Mouse (Mus musculus): ENCODE data around the gene Zdhhc4.

Zdhhc4 gene

GRCm38 (mm10) chr5:143328690-143329495 is at the start of gene Zdhhc4:
TSS of gene Zdhhc4 (minus strand) at chr5:143329256.
- DNase-seq: peak; percentile 76 to 80

- no peak for DNase-seq
These were observed 47.1 kb upstream of the Zdhhc4 start for GRCm38 (mm10) chr5:143376156-143376555.

DNA sequence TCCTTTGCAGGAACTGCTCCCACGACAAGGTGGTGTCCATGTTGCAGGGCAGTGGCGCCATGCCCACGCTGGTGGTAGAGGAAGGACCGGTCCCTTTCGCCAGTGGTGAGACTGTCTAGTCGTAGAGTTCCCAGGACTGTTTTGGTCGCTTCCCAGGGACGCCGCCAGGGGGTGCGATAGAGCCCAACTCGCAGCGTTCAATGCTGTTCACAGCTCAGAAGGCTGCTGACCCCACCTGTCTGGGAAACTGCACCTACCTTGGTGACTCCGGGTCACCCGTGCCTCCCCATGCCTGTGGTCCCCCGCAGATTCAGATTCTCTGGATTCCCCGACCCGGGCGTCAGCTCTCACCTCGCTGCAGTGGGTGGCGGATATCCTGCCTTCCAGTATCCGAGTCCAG is 46.2 kb upstream of the Zdhhc4 start:
- peak; percentile 24 to 25 for DNase-seq

DNA sequence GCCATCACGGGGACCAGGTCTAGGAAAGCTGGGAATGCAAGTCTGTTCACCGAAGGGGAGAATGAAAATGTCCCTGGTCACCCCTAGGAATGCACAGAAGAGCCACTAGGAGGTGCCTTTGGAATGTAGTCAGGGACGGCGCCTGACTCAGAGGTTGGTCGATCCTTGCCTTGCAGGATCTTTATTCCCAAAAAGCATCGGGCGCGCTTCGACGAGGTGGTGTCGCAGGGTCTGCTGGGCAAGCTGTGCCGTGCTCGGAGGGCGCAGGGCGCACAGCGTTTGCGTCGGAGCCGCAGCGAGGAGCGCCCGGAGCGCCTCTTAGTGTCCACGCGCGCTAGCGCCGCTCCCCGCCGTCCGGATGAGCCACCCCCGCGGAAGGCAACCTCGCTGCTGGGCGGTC is 43.8 kb upstream of the Zdhhc4 start:
- no peak for DNase-seq

GRCm38 (mm10) chr5:143371146-143371510 is 42.1 kb upstream of the Zdhhc4 start:
- no peak for DNase-seq

DNA sequence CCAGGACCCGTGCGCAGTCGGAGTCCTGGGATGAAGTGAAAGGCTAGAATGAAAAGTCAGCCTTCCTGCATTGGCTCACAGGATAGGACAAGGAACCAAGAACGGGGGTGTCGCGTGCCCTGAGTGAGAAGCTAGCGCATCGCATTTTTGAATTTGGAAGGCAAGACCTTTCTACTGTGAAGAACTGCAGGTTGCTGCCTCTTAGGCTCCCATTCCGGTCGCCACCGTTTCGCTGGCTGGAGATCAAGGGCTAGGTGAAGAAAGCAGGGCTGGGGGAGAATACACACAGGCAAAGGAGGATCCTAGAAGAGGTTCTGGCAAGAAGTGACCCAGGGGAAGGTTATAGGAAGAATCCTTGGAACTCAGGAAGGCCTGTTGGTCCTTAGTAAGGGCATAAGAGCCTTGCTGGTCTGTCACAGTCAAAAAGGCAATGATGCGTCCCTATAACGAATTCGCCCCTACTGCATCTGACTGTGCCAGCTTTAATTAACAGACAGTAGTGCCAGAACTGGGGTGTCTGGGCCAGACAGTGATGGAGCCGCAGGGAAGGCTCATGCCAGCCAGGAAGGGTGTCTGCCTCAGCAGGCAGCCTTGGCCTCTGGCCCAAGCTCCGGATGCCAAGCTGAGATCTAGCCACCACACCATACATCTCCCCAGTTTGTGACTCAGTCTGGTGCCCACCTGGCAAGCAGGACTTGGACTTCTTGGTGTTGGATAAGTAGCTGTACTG is 41.5 kb upstream of the Zdhhc4 start:
- DNase-seq: no peak

GRCm38 (mm10) chr5:143369611-143370255 is 40.7 kb upstream of the Zdhhc4 start:
- DNase-seq: no peak

GRCm38 (mm10) chr5:143367931-143368330 is 38.9 kb upstream of the Zdhhc4 start:
- DNase-seq: no peak

DNA sequence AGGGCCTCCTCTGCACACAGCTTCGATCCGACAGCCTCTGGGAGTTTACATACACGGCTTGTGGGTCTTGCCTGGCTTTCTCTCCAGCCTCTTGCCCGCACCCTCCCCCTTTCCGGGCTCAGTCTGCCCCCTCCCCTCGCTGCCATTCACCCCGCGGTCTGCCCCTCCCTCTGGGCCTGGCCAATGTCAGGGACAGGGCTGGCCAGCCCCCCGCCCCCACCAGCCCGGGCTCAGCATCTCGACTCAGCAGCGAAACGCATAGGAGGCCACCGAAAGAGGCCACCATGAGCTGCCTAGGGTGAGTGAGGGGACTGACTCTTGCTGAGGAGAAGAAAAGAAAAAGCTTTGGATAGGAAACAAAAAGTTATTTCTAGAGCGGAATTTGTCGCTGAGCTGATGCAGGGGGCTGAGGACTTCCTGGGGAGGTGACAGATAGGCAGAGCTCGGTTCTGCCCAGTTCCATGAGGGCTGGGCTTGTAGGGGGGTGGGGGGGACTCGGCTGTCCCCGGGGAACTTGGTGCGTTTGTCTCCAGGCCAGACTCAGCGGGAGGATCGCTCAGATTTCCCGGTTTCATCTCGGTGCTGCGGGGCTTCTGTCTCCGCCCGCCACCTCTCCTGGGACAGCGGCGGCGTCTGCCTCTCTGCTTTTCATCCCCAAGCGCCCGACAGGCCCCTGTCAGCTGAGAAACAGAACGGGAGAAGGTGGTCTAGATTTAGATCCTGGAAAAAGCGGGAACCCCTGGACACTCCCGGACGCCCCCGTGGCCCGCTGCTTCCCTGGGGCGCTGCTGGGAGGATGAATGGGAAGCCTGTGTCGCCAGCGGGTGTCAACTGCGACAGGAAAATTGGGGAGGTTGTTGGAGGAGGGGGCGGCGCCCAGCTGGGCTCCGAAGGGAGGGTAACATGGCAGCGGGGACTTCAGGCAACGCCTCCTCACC is 34.9 kb upstream of the Zdhhc4 start:
- no peak for DNase-seq

GRCm38 (mm10) chr5:143361428-143361827 is 32.4 kb upstream of the Zdhhc4 start:
- no peak for DNase-seq

DNA sequence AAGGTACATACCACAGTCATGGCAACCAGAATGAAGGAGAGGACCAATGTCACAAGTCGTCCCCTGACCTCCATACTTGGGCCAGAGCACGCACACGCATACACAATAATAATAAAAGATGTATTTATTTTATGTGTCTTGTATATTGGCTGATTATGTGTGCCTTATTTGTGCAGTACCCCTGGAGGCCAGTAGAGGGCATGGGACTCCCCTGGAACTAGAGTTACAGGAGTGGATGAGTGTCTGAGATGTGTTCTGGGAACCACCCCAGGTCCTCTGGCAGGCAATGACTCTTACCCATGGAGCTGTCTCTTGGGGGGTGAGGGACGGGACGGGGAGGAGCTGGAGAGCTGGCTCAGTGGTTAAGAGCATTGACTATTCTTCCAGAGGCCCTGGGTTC is 30.9 kb upstream of the Zdhhc4 start:
- no peak for DNase-seq

DNA sequence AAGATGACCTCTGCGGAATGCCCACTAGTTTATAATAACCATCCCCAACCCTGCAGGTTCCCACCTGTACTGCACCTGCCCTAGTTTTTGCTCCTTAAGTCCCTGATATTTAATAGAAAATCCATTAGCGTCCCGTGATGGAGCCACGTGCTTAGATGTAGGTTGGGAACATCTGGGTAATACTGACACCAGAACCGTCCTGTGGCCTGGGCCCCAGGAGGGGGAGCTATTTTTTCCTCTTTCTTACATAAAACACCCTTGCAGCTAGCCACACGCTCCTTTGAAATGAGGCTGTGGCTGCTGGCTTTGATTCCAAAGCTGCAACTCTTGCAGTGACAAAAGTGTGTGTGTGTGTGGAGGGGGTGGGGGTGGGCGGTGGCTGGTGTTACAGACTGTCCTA is 30.2 kb upstream of the Zdhhc4 start:
- no peak for DNase-seq

- no peak for DNase-seq
These were observed 28.5 kb upstream of the Zdhhc4 start for GRCm38 (mm10) chr5:143357564-143357963.

DNA sequence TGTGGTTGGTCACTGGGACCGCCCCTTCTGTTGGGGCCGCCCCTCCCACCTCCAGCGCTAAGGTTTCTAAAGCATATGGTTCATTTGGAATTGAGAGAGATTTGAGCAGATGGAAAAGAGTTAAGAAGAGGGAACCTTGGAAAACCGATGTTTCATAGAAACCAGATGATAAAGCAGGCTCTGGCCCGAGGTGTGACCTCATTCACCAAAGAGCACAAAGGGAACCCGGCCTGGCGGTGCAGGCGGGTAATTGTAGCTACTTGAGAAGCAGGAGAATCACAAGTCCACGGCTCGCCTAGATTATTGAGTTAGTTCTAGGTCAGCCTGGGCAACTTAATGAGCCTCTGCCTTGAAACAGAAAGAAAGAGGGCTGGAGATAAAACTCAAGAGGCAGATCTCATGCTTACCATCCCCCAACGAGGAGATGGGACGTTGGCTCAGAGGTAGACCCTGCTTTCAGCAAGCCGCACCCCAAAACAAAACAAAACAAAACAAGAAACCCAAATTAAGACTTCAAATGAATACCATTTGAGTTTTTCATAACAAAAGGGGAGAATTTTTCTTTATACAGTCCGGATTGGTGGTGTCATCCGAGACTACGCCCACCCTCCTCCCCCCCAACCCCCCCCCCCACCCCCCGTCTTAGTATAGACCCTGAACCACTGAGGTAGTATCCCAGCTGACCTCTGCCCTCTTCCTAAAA is 27.8 kb upstream of the Zdhhc4 start, which contains the start of gene Grid2ip:
Grid2ip (plus strand) TSS at position 653 of the 703 bp plus-strand sequence.
- DNase-seq: no peak

- DNase-seq: no peak
These were observed 27.0 kb upstream of the Zdhhc4 start for GRCm38 (mm10) chr5:143356017-143356416.

- no peak for DNase-seq
These were observed 17.3 kb upstream of the Zdhhc4 start for GRCm38 (mm10) chr5:143346367-143346766.

DNA sequence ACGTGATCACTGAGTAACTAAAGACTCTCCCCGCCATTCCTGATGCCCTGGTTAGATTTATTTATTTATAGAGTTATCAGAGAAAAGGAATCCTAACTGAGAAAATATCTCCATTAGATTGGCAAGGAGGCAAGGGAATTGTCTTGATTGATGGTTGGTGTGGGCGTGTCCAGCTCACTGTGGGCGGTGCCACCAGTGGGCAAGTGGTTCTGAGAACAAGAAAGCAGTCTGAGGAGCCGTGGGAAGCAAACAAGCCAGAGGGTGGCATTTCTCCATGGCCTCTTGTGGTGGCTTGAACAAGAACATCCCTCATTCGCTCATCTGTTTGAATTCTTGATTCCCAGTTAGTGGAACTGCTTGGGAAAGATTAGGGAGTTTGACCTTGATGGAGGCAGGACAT is 10.5 kb upstream of the Zdhhc4 start:
- no peak for DNase-seq

DNA sequence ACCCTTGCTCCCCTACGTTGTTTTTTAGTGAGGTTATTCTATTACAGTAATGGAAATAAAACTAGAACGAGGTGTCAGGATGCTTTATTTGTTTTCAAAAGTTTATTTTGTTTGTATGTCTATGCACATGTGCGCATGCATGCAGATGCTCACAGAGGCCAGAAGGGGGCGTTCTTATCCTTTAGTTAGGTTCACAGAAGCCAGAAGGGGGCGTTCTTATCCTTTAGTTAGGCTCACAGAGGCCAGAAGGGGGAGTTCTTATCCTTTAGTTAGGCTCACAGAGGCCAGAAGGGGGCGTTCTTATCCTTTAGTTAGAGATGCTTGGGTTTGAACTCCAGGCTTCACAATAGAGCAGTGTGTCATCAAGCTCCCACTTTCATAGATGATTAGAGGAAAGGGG is 7.5 kb upstream of the Zdhhc4 start:
- DNase-seq: no peak

DNA sequence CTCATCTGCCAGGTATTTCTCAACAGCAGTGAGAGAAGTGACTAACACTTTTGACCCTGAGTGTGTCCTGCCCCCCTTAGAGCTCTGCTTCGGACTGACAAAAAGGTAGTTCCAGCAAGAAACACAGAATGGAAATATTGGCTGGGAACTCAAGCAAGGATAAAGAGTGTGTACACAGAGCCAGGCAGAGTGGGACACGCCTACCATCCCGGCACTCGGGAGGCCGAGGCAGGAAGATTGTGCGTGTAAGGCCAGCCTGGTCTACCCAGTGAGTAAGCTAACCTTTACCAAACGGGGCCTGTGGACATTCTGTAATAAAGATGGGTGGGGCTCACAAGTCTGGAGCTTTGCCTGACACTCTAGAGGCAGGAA is 6.0 kb upstream of the Zdhhc4 start:
- DNase-seq: no peak

DNA sequence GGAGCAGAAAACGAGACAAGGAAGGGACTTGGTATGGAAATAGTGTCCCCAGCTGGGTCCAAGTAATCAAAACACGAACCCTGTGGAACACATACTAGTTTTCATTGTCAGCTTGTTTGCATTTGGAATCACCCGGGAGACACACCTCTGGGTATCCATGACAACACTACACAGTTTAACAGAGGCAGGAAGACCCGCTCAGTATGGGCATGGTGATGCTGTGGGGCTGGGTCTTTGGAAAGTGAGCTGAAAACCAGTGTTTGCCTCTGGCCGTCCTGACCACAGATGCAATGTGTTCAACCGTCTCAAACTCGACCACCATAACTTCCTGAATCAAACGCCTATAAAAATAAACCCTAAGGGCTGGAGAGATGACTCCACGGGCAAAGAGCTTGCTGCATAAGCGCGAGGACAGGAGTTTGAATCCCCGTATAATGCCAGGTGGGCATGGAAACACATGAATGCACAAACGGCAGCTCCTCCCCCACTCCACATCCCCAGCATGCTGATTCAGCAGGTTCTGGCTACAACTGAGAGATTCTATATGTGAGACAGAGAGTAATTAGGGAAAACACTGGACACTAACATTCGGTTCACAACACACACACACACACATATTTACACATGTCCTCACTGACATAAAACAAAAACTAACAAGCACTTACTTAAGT is 5.5 kb upstream of the Zdhhc4 start:
- no peak for DNase-seq

DNA sequence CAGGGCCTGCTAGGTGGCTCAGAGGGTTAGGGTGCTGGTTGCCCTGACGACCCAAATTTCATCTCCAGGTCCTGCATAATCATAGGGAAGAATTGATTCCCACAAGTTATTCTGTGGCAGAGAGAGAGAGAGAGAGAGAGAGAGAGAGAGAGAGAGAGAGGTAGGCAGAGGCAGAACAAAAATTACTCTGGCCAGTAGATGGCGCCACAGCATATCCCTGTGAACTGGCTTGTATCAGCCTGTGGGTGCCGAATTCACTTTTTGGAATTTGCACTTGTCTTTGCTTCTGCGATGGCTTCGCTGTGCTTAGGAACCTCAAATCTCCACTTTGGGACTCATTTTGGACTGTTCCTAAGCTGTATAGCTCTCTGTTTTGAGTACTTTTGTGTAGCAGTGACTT is 4.8 kb upstream of the Zdhhc4 start:
- no peak for DNase-seq

- no peak for DNase-seq
These were observed 11.8 kb downstream of the Zdhhc4 start for GRCm38 (mm10) chr5:143317288-143317610.
